Mouse (Mus musculus): ENCODE results near the gene Tatdn3. TPM values are rescaled to one million over a fixed set of nuclear protein-coding genes. Genes with fewer than 3 reads are reported as not detected.

The Tatdn3 gene
- total RNA-seq, 2 experiments from 2014 or later, result 23.3 to 33.6 TPM

DNA sequence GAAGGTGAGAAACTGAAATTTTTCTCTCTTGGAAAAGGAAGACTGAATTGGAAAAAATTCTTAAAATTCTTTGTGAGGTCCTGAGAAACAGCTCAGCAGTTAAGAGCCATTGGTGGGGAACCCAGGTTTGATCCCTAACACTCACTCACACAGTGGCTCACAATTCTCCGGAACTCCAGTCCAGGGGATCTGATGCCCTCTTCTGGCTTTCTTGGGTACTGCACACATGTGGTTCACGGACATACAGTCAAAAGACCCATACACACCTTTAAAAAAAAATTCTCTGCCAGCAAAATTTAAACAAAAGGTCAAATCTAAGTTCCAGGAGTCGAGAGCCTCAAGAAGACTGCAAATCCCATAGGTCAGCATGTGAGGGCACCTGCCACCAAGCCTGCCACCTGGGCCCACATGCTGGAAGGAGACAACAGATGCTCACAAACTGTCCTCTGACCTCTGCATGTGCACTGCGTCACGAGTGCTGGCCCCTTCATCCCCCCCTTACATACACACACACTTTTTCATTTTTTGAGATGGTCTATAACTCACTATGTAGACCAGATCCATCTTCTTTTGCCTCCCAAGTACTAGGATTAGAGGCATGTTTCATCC, 22.3 kb upstream of the Tatdn3 start:
- 0 out of 2 replicates have a peak, but pooled peaks have one; percentile 49 for ATAC-seq (replicated peaks; ENCODE audit: low FRiP score, low TSS enrichment, poor library complexity, severe bottlenecking)

GRCm38 (mm10) chr1:191083230-191083629, 20.5 kb upstream of the Tatdn3 start:
- ATAC-seq (replicated peaks; ENCODE audit: low FRiP score, low TSS enrichment, poor library complexity, severe bottlenecking), result no peak

DNA sequence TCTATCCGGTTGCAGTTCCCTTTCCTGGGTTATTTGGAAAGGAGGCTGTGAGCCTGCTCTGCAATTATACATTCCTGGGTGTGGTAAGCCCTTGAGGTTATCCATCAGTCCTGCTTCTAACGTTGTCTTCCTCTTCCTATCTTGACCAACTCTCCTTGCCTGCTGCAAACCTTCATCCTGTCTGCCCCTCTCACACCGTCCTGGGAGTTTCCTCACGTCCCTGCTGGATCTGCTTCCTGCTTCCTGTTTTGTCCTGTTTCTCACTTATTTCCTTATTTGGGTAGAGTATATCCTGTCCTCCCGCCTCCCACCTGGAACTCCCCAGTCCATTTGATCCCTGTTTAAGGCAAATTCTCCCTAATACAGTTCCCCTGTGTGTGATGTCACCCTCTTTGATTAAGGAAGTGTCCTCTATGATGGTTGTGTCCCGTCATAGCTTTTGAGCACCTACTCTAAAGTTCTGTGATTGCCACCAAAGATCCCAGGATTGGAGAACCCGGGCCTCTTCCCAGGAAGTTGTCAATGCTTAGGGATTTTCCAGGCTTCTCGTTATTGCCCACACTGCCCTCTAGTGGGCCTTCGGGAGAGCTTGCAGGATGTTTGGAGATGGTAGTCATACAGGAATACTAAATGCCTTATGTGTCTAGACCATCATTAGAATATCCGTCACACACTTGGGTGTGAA, 12.6 kb upstream of the Tatdn3 start:
- ATAC-seq (replicated peaks; ENCODE audit: low FRiP score, low TSS enrichment, poor library complexity, severe bottlenecking), result no peak

DNA sequence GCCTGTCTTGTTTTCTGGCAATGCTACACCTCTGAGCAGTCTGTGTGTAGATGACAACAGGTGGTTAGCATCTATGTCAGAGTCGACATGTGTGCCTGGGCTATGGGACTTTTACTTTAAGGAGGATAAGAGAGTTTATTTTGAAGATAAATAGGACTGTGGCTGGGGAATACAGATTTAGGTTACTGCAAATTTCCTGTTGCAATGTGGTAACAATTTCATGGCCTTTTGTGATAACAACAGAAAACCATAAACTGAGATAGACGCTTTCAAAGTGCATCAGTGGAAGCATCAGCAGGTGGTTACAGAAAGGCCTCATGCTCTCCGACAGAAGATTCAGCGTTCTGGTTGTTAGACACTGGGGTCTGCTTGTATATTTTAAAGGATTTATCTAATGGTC, 10.8 kb upstream of the Tatdn3 start:
- ATAC-seq (replicated peaks; ENCODE audit: low FRiP score, low TSS enrichment, poor library complexity, severe bottlenecking), result peak; percentile 36

- ATAC-seq (replicated peaks; ENCODE audit: low FRiP score, low TSS enrichment, poor library complexity, severe bottlenecking), result no peak
These were observed 10.3 kb upstream of the Tatdn3 start for GRCm38 (mm10) chr1:191073001-191073400.

DNA sequence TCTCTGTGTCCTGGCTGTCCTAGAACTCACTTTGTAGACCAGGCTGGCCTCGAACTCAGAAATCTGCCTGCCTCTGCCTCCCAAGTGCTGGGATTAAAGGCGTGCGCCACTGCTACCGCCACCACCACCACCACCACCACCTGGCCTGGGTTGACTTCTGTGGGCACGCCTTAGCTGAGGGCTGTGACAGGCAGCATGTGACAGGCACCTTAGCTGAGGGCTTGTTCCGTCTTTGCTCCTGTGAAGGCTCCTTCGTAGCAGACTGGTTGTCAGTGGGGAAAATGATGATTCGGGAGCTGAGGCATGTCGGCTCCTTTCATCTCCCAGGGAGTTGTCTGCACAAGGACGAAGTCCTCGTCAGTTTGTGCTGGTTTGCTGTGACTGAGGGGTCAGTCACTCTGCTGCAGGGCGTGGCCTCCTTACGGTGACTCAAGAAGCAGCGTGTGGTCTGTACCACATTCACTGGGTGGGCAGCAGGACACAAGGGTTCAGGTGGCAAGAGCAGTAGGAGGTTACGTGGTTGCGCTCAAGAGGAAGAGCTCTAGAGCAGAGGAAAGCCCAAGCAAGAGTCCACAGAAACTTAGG, 9.7 kb upstream of the Tatdn3 start:
- ATAC-seq (replicated peaks; ENCODE audit: low FRiP score, low TSS enrichment, poor library complexity, severe bottlenecking), result no peak

DNA sequence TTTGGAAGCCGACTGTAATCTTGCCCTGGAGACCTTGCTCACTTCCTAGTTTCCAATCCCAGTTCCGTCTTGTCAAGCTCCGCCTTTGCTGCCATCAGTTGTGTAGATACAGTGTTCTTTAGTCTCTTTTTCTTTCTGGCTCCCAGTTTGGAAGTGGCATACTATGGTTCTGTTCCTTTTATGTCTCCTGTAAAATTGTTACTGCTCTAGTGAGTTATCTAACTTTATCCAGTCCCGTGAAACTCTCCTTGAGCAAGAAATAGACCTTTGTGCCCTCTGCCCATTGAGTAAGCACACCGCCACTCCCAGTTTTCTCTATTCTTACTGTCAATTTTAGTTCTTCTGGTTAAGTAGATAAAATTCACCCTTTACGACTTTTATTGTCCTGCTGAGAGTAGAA, 8.9 kb upstream of the Tatdn3 start:
- no peak for ATAC-seq (replicated peaks; ENCODE audit: low FRiP score, low TSS enrichment, poor library complexity, severe bottlenecking)

DNA sequence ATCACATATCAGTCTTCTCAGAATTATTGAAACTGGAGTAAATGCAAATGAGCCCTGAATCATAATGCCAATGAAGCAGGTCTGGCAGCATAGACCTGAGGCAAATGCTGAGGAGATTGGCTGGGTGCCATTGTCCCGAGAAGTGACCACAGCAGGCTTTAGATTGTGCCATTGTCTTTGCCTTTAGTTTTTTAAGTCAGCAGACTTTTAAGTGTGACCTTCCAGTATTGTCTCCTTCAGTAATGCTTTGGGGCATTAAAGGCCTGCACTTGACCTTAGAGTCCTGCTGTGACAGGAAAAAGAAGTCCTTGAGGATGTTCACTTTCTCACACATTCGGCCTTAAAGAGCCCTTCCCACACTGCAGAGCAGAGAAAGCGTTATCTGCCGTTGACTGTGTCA, 7.5 kb upstream of the Tatdn3 start:
- ATAC-seq (replicated peaks; ENCODE audit: low FRiP score, low TSS enrichment, poor library complexity, severe bottlenecking), result no peak

DNA sequence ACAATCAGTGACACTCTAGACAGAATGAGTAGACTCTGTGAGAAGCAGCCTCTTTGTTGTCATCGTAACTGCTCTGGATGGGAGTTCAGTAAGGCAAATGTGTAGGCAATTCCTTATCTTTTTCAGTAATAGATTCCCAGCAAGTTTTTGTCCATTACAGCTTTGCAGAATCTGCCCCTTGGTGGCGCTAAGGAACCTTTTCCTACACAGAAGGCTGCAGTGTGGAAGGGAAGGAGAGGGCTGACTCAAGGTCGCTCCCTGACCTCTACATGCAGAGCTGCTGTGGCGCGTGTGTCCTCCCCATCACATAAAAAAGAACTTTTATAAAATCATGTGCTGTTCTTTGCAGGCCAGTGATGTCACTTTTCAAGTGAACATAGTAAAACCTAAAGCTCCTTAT, 5.6 kb upstream of the Tatdn3 start:
- ATAC-seq (replicated peaks; ENCODE audit: low FRiP score, low TSS enrichment, poor library complexity, severe bottlenecking), result no peak

- no peak for ATAC-seq (replicated peaks; ENCODE audit: low FRiP score, low TSS enrichment, poor library complexity, severe bottlenecking)
These were observed 2.5 kb upstream of the Tatdn3 start for GRCm38 (mm10) chr1:191065188-191065587.

- ATAC-seq (replicated peaks; ENCODE audit: low FRiP score, low TSS enrichment, poor library complexity, severe bottlenecking), result no peak
These were observed 1.8 kb upstream of the Tatdn3 start for GRCm38 (mm10) chr1:191064535-191064934.

GRCm38 (mm10) chr1:191063700-191064099, 968 bp upstream of the Tatdn3 start:
- no peak for ATAC-seq (replicated peaks; ENCODE audit: low FRiP score, low TSS enrichment, poor library complexity, severe bottlenecking)

GRCm38 (mm10) chr1:191062241-191062780, 421 bp downstream of the Tatdn3 start:
- ATAC-seq (replicated peaks; ENCODE audit: low FRiP score, low TSS enrichment, poor library complexity, severe bottlenecking), result no peak

- no peak for ATAC-seq (replicated peaks; ENCODE audit: low FRiP score, low TSS enrichment, poor library complexity, severe bottlenecking)
These were observed 5.3 kb downstream of the Tatdn3 start for GRCm38 (mm10) chr1:191057461-191057860.

GRCm38 (mm10) chr1:191055533-191055873, 7.2 kb downstream of the Tatdn3 start:
- peak; percentile 90 for ATAC-seq (replicated peaks; ENCODE audit: low FRiP score, low TSS enrichment, poor library complexity, severe bottlenecking)

- ATAC-seq (replicated peaks; ENCODE audit: low FRiP score, low TSS enrichment, poor library complexity, severe bottlenecking), result peak; percentile 94
These were observed 7.7 kb downstream of the Tatdn3 start for GRCm38 (mm10) chr1:191054870-191055532.

DNA sequence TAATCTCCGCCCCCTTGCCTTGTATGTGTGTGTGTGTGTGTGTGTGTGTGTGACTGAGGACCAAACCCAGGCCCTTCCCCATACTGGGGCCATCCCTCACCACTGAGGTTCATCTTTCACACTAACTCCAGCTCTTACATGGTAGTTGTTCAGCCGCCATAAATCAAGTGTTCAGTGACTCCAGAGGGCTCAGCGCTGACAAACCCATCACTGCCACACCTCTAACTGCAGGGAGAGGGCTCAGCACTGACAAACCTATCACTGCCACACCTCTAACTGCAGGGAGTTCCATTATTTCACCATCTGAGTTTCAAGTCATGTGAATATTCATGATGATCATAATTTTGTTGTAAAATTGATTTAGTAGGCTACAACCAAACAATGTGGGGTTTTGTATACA, 9.2 kb downstream of the Tatdn3 start:
- ATAC-seq (replicated peaks; ENCODE audit: low FRiP score, low TSS enrichment, poor library complexity, severe bottlenecking), result no peak

DNA sequence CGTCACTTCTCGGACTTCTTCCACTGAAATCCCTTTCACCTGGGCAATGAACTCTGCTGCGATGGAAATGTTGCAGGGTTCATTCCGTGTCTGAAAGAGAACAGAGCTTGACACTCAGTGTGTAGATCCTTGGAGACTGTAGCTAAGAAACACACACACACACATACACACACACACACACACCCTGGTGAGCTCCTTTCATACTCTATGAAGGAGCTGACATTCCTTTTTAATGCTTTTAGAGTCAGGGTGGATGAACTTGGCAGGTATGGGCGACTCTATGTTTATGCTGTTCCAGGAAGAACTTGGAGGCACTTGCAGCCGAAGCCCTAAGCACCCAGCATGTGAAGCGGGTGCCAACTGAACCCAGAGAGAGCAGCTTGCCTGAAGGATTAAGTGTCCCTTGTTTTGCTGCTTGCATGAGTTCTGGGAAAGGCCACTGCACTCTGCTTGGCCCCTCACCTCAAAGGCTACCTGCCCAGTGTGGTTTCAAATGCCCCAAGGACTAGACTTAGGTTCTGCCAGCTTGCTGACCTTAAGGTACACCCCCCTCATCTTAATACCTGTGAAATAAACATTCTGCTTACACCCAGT, 16.4 kb downstream of the Tatdn3 start:
- no peak for ATAC-seq (replicated peaks; ENCODE audit: low FRiP score, low TSS enrichment, poor library complexity, severe bottlenecking)

DNA sequence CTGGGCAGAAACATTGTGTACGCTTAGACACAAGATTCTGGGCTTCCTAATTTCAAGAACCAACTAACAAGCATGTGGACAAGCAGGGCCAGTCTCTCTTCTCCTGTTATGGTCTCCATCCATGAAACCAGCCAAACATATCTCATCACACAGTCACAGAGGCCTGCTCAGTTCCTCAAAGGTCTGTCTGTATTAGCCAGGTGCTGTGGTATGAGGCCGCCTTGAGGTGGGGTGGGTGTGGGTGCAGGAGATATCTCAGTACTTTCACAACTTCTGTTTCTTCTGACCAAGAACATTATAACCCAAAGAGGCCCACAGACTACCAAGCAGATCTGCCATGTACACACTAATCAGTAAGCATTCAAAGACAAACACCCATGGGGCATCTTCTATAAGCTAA, 17.5 kb downstream of the Tatdn3 start:
- no peak for ATAC-seq (replicated peaks; ENCODE audit: low FRiP score, low TSS enrichment, poor library complexity, severe bottlenecking)

GRCm38 (mm10) chr1:191042688-191043087, 20.0 kb downstream of the Tatdn3 start:
- ATAC-seq (replicated peaks; ENCODE audit: low FRiP score, low TSS enrichment, poor library complexity, severe bottlenecking), result no peak
